Mouse (Mus musculus): ENCODE measurements around the gene Ttc26.
"Not testable (repeated sequence)": the region's sequence is repeated elsewhere in the genome, so short reads cannot be mapped to it uniquely, and the experiment has no call there.

Ttc26 gene

GRCm38 (mm10) chr6:38356661-38357433, 24.4 kb upstream of the Ttc26 start:
- DNase-seq: not testable (repeated sequence)

- no peak for DNase-seq
Measured at GRCm38 (mm10) chr6:38357603-38358252, 23.5 kb upstream of the Ttc26 start.

- no peak for DNase-seq
Measured at GRCm38 (mm10) chr6:38358253-38359027, 22.8 kb upstream of the Ttc26 start.

- DNase-seq: not testable (repeated sequence)
Measured at GRCm38 (mm10) chr6:38359044-38359735, 22.1 kb upstream of the Ttc26 start.

GRCm38 (mm10) chr6:38359736-38360499, 21.4 kb upstream of the Ttc26 start:
- DNase-seq: no peak

- no peak for DNase-seq
Measured at GRCm38 (mm10) chr6:38361065-38361464, 20.2 kb upstream of the Ttc26 start.

GRCm38 (mm10) chr6:38361937-38362336, 19.3 kb upstream of the Ttc26 start:
- no peak for DNase-seq

GRCm38 (mm10) chr6:38363370-38363769, 17.9 kb upstream of the Ttc26 start:
- no peak for DNase-seq

GRCm38 (mm10) chr6:38364121-38364520, 17.1 kb upstream of the Ttc26 start:
- no peak for DNase-seq

- no peak for DNase-seq
Measured at GRCm38 (mm10) chr6:38369945-38370344, 11.3 kb upstream of the Ttc26 start.

GRCm38 (mm10) chr6:38374271-38374670, 7.0 kb upstream of the Ttc26 start:
- no peak for DNase-seq

- DNase-seq: no peak
Measured at GRCm38 (mm10) chr6:38380764-38381128, 523 bp upstream of the Ttc26 start.

GRCm38 (mm10) chr6:38389671-38390070, 8.4 kb downstream of the Ttc26 start:
- peak; percentile 6 to 31 for DNase-seq

- not testable (repeated sequence) for DNase-seq
Measured at GRCm38 (mm10) chr6:38432457-38432856, 51.2 kb downstream of the Ttc26 start.

GRCm38 (mm10) chr6:38433261-38434033, 52.2 kb downstream of the Ttc26 start, which contains the start of gene Ubn2:
Gene Ubn2, plus strand, starts transcription at chr6:38433950.
- peak; percentile 98 to 99 for DNase-seq

GRCm38 (mm10) chr6:38434055-38435023, 53.1 kb downstream of the Ttc26 start:
- DNase-seq: peak; percentile 66 to 80

- no peak for DNase-seq
Measured at GRCm38 (mm10) chr6:38443842-38444241, 62.6 kb downstream of the Ttc26 start.

- DNase-seq: no peak
Measured at GRCm38 (mm10) chr6:38448295-38448694, 67.0 kb downstream of the Ttc26 start.

GRCm38 (mm10) chr6:38453049-38453448, 71.8 kb downstream of the Ttc26 start:
- DNase-seq: no peak

GRCm38 (mm10) chr6:38456425-38456824, 75.2 kb downstream of the Ttc26 start:
- DNase-seq: not testable (repeated sequence)
